Mouse (Mus musculus): ENCODE measurements at regions not wholly inside any gene's neighbourhood (a gene's known extent, or its start where the extent isn't known, plus 50 kb on each side); places are given as distances from the start of the nearest gene placed in this dataset.
"Not testable (repeated sequence)": the region's sequence is repeated elsewhere in the genome, so short reads cannot be mapped to it uniquely, and the experiment has no call there.

DNA sequence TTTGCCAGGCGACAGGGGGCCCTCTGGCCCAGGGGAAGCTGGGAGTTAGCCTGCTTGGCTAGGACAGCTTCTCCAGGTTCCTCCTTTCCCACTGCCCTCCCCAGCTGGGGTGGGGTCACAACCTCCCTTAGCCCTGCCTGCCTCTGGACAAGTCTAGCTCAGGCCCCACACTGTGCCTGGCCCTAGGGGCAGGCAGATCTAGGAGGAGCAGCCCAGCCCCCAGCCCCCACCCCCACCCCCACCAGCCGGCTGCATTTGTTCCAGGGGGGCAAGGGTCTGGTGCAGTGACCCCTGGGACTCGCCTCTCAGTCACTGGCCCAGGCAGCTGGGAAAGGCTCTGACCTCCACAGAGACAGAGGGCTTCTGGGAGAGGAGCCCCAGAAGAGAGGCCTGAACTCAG is 381.9 kb downstream of the Sox9 start:
- H3K36me3 ChIP-seq (ENCODE audit: control insufficient read depth, insufficient read depth, low read length): no peaks in the 10 kb centered on the region
- 42% methylated on average over 3 of the region's 3 CpGs for WGBS
- H3K27ac ChIP-seq (ENCODE audit: insufficient read depth, low read depth, low read length): no peak overlapping the region
- no peak for TF ChIP-seq POLR2A (IDR thresholded peaks at IDR 0.05; ENCODE audit: low read depth, low read length)
- TF ChIP-seq CTCF (conservative IDR thresholded peaks at IDR 0.05; ENCODE audit: insufficient read depth, insufficient read length, low read depth, low read length): no peak
- DNase-seq: no peak
- H3K4me3 ChIP-seq (ENCODE audit: insufficient read depth, low read depth, low read length): no peak overlapping the region
- H3K27me3 ChIP-seq (replicated peaks; ENCODE audit: control insufficient read depth, insufficient read depth, low read length): no peaks in the 10 kb centered on the region
- H3K4me1 ChIP-seq (ENCODE audit: control insufficient read depth, insufficient read depth, low read length): peaks cover 7% of the 10 kb centered on the region; the same call in 1 of the 2 replicates

DNA sequence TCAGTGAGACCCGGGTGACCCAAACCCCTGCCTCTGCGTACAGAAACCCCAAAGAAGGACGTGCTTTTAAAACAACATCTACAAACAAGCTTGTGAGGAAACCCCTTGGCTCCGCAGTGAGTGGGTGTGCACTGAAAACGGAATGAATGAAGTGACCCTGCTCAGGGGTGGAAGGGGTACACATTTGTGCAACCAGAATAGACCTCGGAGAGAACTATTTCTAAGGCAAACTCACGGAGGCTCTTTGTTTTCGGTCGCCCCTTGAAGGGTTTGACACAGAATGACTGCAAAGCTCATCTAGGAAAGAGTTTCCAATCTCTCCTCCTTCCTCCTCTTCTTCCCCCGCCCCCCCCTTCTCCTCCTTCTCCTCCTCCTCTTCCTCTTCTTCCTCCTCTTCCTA is 382.5 kb downstream of the Sox9 start:
- 61% methylated on average over 10 of the region's 10 CpGs for WGBS
- DNase-seq: no peak
- no peak overlapping the region for H3K4me3 ChIP-seq (ENCODE audit: insufficient read depth, low read depth, low read length)
- H3K27ac ChIP-seq (ENCODE audit: insufficient read depth, low read depth, low read length): no peak overlapping the region
- H3K27me3 ChIP-seq (replicated peaks; ENCODE audit: control insufficient read depth, insufficient read depth, low read length): no peaks in the 10 kb centered on the region
- H3K36me3 ChIP-seq (ENCODE audit: control insufficient read depth, insufficient read depth, low read length): no peaks in the 10 kb centered on the region
- TF ChIP-seq POLR2A (IDR thresholded peaks at IDR 0.05; ENCODE audit: low read depth, low read length) (no peak), CTCF (conservative IDR thresholded peaks at IDR 0.05; ENCODE audit: insufficient read depth, insufficient read length, low read depth, low read length) (no peak)
- H3K4me1 ChIP-seq (ENCODE audit: control insufficient read depth, insufficient read depth, low read length): peaks cover 7% of the 10 kb centered on the region; the same call in 1 of the 2 replicates

DNA sequence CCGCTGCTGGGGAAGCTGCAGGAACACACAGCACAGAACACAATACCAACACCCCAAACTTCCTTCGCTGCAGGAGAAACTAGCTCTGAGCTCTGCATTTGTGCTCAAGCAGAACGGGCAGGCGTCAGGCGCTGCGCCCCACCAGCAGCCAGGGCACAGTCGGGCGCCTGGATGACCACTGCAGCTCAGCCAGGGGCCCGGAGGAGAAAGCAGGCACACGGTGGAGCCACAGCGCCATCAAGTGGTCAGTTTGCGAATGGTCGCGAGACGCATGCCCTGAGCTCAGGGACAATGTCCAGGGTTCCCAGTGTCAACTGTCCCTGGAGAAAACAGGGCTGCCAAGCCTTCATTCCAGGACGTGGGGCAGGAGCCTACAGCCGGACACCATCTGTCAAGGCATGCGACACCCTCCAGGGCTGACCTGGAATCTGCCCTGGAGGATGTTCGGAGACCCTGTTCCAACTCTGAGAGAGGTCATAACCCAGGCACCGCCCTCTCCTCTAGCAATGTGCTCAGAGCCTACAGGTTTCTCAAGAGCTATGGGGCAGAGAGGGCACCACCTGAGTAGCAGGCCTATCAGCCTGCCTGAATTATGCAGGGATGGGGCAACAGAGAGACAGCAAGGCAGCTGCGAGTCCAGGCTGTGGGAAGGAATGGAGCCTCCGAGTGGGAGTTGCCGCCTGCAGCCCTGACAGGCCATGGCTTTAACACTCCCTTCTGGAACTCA is 383.2 kb downstream of the Sox9 start:
- H3K4me1 ChIP-seq (ENCODE audit: control insufficient read depth, insufficient read depth, low read length): peaks cover 7% of the 10 kb centered on the region; the same call in 1 of the 2 replicates
- 10% methylated on average over 23 of the region's 23 CpGs for WGBS
- H3K27me3 ChIP-seq (replicated peaks; ENCODE audit: control insufficient read depth, insufficient read depth, low read length): no peaks in the 10 kb centered on the region
- TF ChIP-seq POLR2A (IDR thresholded peaks at IDR 0.05; ENCODE audit: low read depth, low read length): no peak
- TF ChIP-seq CTCF (conservative IDR thresholded peaks at IDR 0.05; ENCODE audit: insufficient read depth, insufficient read length, low read depth, low read length): peak; percentile 98
- H3K36me3 ChIP-seq (ENCODE audit: control insufficient read depth, insufficient read depth, low read length): no peaks in the 10 kb centered on the region
- peak; percentile 90 for DNase-seq
- H3K27ac ChIP-seq (ENCODE audit: insufficient read depth, low read depth, low read length): peak overlapping the region; percentile 33; the same call in 1 of the 2 replicates
- no peak overlapping the region for H3K4me3 ChIP-seq (ENCODE audit: insufficient read depth, low read depth, low read length)

DNA sequence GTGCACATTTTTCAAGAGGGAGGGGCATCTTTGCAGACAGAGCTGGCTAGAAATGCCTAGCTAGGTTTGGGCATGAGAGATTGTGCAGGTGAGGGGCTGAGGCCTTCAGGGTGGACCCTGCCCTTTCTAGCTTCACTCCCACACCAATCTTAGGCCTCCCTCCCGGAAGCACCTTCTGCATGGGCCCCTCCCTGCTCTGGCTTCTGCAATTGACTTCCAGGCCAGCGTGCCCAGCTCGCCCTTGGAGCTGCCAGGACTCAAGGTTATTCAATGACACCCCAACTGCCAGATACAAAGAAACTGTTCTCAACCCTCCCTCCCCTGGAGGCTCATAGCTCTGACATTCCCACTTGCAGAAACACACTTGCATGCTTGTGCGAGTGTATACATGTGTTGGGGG is 384.5 kb downstream of the Sox9 start:
- Histone ChIP-seq H3K36me3 (ENCODE audit: control insufficient read depth, insufficient read depth, low read length) (no peaks in the 10 kb centered on the region), H3K4me3 (ENCODE audit: insufficient read depth, low read depth, low read length) (no peak overlapping the region), H3K4me1 (ENCODE audit: control insufficient read depth, insufficient read depth, low read length) (peaks cover 11% of the 10 kb centered on the region; the same call in 1 of the 2 replicates), H3K27ac (ENCODE audit: insufficient read depth, low read depth, low read length) (peak overlapping the region; percentile 19), H3K27me3 (replicated peaks; ENCODE audit: control insufficient read depth, insufficient read depth, low read length) (no peaks in the 10 kb centered on the region)
- peak; percentile 53 for DNase-seq
- 48% methylated on average over 4 of the region's 4 CpGs for WGBS
- TF ChIP-seq CTCF (conservative IDR thresholded peaks at IDR 0.05; ENCODE audit: insufficient read depth, insufficient read length, low read depth, low read length) (no peak), POLR2A (IDR thresholded peaks at IDR 0.05; ENCODE audit: low read depth, low read length) (no peak)

DNA sequence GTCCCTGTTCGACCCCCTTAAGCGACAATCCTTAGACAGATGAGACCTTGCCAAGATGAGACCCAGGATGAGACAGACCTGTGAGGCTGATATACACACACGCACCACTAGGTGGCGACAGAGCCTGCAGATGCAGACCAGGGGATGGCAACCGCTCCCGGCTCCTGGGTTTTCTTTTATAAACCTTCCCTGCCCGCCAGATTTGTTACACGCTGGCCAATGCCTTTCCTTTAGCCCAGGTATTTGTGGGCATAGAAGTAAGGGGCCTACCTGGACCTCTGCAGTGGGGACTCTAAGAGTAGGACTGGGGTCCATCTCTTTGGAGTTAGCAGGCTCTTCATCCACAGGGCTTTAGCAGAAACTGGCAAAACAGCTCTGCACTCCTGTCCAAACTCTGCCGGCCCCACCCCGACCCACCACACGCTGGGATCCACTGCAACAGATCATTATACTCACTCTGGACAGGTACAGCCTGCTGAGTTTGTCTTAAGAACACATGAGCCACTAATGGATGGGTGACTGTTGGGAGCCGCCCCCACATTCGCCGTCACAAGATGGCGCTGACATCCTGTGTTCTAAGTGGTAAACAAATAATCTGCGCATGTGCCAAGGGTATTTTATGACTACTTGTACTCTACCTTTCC is 390.6 kb downstream of the Sox9 start:
- DNase-seq: peak; percentile 85
- no peaks in the 10 kb centered on the region for H3K36me3 ChIP-seq (ENCODE audit: control insufficient read depth, insufficient read depth, low read length)
- H3K27ac ChIP-seq (ENCODE audit: insufficient read depth, low read depth, low read length): peak overlapping the region; percentile 94
- H3K4me3 ChIP-seq (ENCODE audit: insufficient read depth, low read depth, low read length): peak overlapping the region; percentile 98
- no peaks in the 10 kb centered on the region for H3K27me3 ChIP-seq (replicated peaks; ENCODE audit: control insufficient read depth, insufficient read depth, low read length)
- WGBS: 26% methylated on average over 16 of the region's 16 CpGs
- H3K4me1 ChIP-seq (ENCODE audit: control insufficient read depth, insufficient read depth, low read length): peaks cover 7% of the 10 kb centered on the region; the same call in 1 of the 2 replicates
- TF ChIP-seq CTCF (conservative IDR thresholded peaks at IDR 0.05; ENCODE audit: insufficient read depth, insufficient read length, low read depth, low read length) (peak; percentile 90), POLR2A (IDR thresholded peaks at IDR 0.05; ENCODE audit: low read depth, low read length) (no peak)

DNA sequence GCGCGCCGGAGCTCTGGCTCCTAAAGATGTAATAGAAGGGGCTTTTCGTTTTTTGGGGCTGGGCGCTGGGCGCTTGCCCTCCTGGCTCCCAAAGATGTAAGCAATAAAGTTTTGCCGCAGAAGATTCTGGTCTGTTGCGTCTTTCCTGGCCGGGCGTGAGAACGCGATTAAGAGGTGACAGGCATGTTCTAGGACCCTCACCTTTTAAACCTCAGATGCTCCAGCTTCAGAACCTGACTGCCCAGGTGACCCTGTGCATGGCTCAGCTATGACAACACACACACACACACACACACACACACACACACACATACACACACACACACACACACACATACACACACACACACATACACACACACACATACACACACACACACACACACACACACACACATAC is 391.3 kb downstream of the Sox9 start:
- WGBS: 50% methylated on average over 12 of the region's 12 CpGs

DNA sequence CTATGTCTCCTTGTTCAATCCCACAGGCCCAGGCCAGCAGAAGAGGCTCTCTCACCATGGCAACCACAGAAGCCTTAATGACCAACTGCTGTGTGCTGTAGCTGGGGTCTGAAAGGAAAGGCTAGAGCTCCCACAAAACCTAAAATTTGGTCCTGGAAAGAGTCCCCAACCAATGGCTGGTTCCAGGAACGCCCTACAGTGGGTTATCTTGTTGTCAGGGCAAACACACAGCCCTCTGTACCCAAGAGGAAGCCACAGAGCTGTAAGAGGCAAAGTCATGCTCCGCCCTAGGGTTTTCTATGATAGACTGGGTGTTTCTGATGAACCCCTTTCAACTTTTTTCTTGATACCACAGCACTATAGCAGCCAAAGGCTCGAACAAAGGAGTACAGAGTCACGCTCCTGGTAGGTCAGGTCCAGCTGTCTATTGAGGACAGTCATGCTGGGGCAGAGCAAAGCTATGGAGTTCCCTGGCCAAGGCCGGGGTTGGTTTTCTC is 392.0 kb downstream of the Sox9 start:
- Histone ChIP-seq H3K4me1 (ENCODE audit: control insufficient read depth, insufficient read depth, low read length) (peaks cover 7% of the 10 kb centered on the region; the same call in 1 of the 2 replicates), H3K27ac (ENCODE audit: insufficient read depth, low read depth, low read length) (no peak overlapping the region), H3K4me3 (ENCODE audit: insufficient read depth, low read depth, low read length) (no peak overlapping the region), H3K36me3 (ENCODE audit: control insufficient read depth, insufficient read depth, low read length) (no peaks in the 10 kb centered on the region), H3K27me3 (replicated peaks; ENCODE audit: control insufficient read depth, insufficient read depth, low read length) (no peaks in the 10 kb centered on the region)
- 79% methylated on average over 5 of the region's 5 CpGs for WGBS
- no peak for DNase-seq
- no peak for TF ChIP-seq POLR2A (IDR thresholded peaks at IDR 0.05; ENCODE audit: low read depth, low read length)
- TF ChIP-seq CTCF (conservative IDR thresholded peaks at IDR 0.05; ENCODE audit: insufficient read depth, insufficient read length, low read depth, low read length): no peak

More for the DNA sequence above, 391.3 kb downstream of the Sox9 start:
- H3K27me3 ChIP-seq (replicated peaks; ENCODE audit: control insufficient read depth, insufficient read depth, low read length); H3K4me1 ChIP-seq (ENCODE audit: control insufficient read depth, insufficient read depth, low read length); DNase-seq; H3K36me3 ChIP-seq (ENCODE audit: control insufficient read depth, insufficient read depth, low read length): not testable (repeated sequence)
- peak overlapping the region; percentile 32 for H3K4me3 ChIP-seq (ENCODE audit: insufficient read depth, low read depth, low read length)
- H3K27ac ChIP-seq (ENCODE audit: insufficient read depth, low read depth, low read length): peak overlapping the region; percentile 21; the same call in 1 of the 2 replicates

Data from kidney, adult 2 months (tissue).